Mouse (Mus musculus) thymus, postnatal 36 days (tissue): Measurements from ENCODE around the gene Depdc1b.

Experiments used
- DNase-seq, 2 experiments: peaks; one replicate each; pipeline ENCODE4 v3.0.0; 2022; ENCODE audit warnings: mixed read lengths in 2 of 2

Gene Depdc1b

DNA sequence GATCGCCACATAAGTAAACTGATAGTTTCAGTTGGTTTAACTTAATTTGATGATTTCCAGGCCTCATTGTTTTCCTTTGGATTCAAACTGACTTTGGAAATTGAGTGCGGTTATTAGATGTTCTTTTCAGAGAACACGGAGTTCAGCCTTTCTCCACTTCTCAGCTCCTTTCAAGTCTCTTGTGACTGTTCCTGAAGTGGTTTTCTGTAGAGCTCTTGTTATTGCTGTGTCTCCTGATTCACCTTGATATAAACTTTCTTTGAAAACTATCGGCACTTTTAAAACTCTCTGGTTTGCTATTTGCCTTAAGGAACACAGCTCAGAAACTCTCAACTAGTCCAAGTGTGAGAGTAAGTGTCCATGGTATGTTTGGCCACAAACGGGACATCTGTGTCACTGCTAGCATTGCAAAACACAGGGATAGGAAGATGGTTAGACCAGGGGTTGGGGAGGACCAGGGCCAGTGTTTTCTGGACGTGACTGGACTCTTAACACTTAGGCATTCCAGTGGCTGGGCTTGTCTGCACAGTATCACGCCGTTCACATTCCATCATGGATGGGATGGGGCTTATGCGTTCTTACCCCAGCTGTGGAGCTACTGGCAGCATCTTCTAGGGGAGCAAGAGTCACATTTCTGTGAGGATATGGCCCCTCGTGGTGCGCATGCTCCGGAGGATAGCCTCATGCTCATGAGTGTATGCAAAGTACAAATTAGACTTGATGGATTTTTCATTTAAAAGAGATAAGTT is 38.8 kb downstream of the Depdc1b start:
- no peak for DNase-seq

DNA sequence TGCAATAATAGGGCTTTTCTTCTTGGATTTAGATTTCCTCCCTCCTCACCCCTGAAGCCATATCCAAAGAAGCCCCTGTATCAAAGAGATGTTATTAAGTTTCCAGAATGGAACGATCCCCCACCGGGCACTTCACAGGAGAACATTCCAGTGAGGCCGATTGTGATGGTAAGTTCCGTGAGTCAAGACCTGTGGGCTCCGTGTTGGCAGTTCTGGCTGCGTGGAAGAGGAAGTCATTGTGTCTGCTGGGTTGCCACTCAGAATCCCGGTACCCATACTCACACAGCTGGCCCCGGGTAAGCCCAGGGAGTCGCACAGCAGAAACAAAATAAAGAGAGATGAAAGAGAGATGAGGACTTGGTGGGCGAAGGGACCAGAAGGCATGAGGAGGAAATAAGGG is 41.2 kb downstream of the Depdc1b start:
- DNase-seq, result no peak

DNA sequence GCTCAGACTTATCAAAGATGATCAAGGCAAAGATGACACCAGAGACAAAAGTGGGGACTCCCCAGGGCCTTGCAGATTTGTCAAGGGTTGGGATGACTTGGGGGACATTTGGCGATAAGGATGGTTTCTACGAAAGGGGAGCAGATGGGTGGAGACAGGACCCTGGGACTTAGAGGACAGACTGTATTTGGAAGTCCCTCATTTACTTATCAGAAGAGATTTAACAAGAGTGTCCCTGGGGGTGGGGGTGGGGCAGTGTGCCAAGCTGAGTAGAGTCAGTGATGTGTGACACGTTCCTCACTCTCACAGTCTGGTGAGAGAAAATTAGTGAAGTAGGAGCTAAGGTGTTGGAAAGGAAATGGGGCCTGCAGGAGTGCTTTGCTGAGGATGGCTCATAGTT is 42.1 kb downstream of the Depdc1b start:
- DNase-seq, result no peak

DNA sequence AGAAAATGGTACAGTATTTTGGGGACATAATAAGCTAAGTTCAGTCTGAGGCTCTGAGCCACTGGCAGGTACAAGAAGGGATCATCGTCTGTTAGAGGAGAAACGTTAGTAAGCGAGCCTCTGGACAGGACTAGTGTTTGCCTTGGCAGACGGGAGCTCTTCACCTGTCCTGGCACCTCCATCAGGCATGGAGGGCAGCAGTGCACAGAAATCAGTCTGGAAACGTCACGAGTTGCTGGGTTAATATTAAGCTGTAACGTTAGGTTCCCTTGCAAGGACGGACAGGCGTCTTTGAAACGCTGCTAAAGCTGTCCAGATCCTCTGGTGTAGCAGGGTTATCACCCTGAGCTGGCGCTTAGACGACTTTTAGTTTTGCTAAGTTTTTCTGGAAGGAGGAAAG is 51.4 kb downstream of the Depdc1b start:
- DNase-seq, result no peak

DNA sequence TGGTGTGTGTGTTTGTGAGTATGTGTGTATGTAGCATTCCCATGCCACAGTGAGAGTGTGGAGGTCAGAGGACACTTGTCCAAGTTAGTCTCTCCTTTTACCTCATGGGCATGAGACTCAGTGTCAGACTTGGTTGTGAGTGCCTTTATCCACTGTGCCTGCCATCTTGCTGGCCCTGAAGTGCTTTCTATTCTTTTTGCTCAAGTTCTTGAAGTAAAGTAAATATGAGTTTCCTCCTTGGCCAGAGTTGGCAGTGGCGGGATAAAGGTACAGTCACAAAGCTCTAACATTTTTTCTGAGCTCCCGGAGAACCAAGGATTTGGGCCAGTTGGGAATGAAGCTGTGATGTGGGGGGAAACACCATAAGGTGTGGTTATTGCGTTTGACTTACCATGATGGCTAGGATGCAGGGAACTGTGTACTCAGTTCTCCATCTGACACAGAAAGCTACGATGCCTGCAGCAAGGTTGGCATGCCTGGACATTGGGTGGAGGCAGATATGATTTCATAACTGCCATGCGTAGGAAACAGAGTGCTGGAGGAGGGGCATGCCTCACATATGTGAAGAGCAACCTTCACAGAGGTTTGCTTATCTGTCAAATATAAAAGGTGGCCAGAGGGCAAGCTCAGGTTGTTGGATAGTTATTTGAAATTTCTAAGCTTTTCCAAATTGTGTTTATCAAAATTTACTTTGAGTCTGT is 54.3 kb downstream of the Depdc1b start:
- no peak for DNase-seq

DNA sequence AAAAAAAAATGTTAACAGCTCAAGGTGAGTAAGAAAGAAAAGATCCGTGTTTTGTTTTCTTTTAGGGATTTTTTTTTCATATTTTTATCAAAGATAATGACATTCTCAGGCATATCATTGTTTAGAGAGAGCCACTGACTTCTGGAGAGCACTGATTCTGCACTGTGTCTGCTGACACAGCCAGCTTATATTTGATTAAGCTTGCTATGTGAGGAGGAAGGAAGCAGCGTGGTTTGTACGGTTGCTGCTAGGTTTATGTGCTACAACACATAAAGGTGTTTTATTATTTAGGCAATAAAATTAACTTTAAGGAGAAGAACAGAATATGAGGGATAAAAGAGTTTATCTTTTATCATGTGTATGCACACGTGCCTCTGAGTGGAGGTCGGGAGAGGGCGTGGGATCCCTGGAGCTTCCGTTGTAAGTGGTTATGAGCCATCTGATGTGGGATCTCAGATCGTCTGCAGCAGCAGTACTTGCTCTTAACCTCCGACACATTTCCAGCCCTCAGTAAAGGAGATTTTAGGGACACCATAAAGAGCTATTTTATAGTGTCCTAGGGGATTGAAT is 55.3 kb downstream of the Depdc1b start:
- no peak for DNase-seq

DNA sequence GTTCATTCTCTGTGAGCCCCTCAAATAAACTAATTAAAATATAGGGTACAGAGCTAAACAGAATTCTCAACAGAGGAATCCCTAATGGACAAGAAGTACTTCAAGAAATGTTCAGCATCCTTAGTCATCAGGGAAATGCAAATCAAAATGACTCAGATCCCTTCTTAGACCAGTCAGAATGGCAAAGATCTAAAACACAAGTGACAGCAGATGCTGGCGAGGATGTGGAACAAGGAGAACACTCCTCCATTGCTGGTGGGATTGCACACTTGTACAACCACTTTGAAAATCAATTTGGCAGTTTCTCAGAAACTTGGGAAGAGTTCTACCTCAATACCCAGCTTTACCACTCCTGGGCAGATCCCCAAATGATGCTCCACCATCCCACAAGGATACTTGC is 57.1 kb downstream of the Depdc1b start:
- DNase-seq, result no peak

DNA sequence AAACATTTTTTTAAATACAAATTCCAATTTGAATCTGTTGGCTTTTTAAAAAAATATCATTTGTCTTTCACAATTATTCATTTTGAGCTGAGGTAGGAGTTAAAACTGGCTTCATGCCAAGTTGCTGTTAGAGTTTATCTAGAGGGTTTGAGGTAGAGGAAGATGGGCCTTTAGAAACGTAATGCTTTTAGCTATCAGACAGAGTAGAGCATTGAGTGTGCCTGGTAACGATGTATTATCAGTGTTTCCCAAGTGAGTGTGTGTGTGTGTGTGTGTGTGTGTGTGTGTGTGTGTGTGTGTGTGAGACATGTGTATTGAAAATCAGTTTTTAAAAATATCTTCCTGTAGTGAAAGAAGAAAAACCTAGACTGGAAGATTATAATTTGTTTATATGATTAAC is 60.5 kb downstream of the Depdc1b start:
- no peak for DNase-seq

DNA sequence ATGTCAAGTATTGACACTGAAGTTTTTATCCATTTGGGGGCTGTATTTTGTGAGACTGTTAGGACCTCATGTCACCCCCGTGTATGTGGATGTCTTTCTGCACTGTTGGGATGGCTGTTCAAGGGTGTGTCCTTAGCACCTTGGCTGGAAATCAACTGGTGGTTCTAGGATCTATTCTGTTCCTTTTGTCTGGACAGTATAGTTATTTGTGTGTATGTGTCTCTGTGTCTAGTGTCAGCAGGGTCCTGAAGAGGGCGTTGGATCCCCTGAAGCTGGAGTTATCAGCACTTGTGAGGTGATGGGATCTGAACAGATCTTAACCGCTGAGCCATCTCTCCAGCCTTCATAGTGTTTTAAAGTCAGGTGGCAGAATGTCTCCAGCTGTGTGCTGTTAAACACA is 65.0 kb downstream of the Depdc1b start:
- no peak for DNase-seq

DNA sequence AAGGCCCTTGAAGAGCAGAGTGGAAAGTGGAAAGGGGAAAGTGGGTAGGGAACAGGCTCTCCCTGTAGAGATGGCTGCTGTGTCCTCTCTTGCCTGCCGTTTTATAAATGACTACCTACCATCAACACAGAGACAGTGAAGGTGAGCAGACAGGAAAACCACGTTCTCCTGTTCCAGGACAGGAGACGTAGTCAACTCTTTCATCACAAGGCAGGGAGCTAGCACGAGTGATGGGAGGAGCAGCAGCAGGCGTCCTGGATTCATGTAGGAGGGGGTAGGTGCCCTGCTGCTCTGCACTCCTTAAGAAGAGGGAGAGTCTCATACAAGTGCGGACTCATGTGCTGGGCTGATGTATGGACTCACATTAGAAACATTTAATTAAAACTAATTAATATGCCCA is 66.9 kb downstream of the Depdc1b start:
- DNase-seq, result no peak

DNA sequence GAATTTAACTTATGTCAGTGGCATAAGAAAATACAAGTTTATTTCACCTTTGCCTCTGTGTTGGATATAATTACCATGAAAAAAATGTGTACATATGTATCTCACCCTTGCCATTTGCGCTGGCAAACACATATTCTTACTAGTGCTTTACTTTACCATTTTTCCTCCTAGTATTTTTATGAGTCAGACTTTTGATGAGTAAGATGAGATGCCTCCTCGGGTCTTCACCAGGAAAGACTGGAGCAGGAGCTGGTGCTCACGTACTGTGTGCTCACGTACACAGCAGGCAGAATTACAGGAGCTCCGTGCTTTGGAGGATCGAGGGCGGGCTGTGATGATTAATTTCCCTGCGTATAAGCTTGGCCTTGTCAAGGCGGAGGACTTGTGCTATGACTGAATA is 69.9 kb downstream of the Depdc1b start:
- DNase-seq, result no peak

DNA sequence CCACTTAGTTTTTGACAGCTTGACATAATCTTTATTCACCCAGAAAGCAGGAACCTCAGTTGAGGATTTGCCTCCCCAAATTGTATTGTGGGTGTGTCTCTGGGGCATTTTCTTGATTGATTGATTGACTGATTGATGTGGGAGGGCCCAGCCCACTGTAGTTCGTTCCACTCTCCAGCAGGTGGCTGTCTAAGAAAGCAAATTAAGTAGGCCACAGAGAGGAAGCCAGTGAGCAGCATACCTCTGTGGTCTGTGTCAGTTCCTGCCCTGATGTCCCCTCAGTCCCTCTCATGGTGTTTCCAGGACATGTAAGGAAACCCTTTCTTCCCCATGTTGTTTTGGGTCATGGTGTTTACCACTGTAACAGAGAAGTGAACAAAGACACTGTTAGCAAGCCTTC is 74.4 kb downstream of the Depdc1b start:
- DNase-seq, result peak; percentile 24 to 32

DNA sequence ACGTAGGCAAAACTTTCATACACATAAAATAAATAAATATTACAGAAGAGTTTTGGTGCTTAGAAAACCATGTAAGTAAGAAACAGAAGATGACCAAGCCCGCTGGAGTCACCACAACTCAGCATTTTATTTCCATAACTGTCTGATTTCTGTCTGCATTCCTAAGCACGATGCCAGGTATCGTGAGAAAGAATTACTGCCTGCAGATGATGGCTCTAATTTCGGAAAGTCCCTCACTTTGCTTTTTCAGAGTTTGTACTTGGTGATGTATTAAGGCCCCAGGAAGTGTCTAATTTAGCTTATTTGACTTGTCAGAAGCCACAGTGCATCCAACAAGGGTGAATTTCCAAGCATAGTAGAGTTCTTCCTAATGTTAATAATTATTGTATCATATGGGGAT is 87.1 kb downstream of the Depdc1b start:
- DNase-seq, result no peak

DNA sequence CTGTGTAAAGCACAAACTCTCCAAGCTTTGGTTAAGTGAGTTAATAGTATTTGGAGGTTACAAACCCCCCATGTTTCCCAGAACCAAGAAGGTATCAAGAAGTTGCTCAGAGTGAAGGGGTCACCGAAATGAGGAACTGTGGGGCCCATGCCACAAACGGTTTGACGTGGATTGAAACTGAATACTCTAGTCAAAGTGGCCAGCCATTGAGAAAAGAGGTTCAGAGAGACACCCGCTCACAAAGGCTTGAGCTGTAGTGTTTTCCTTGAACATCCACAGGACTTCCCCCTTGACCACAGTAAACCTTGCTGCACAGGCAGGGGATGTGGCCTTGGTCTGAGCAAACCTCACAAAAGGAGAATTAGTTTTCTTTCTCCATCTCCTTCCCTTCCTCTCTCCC is 88.2 kb downstream of the Depdc1b start:
- DNase-seq, result no peak

DNA sequence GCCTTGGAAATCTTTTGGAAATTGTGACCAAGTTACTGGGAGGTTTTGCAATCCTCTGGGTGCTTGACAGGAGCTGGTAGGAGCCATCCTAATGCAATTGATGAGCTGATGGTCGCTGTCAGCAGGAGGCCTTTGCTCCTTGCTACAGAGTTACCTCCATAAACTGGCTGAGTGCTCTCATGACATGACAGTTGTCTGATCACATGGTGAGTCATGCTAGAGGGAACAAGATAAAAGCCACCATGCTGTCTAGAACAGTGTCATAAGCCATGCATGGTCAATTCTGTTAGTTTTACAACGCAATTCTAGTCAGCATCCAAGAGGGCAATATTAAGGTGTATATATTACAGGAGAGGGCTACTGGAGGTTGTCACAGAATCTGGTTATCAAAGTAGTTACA is 99.3 kb downstream of the Depdc1b start:
- DNase-seq, result no peak

DNA sequence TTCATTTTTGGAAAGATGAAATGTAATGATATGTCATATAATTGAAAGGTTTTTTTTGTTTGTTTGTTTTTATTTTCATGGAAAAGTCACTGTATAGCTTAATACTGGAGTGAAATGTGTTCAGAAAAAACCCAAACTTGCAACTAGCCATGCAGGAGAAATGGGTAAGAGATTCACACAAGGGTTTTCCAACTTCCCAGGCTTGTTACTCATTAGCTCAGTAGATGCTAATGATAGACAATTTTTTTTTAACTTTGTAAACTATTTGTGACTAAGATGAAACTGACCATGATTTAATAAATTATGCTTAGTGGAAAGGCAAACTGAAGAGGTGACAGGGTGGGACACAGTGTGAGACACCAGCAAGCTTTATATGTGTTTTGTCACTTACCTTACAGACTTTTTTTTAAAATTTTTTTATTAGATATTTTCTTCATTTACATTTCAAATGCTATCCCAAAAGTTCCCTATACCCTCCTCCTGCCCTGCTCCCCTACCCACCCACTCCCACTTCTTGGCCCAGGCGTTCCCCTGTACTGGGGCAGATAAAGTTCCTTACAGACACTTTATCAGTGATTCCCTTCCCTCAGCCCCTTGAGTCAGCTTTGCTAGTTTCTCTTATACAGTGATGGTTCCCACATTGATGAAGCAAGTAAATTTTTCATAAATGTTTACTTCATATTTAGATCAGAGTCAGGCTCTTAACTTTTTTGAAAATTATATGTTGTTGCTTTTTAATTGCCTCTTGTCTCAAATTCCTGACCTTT is 102.8 kb downstream of the Depdc1b start:
- no peak for DNase-seq

DNA sequence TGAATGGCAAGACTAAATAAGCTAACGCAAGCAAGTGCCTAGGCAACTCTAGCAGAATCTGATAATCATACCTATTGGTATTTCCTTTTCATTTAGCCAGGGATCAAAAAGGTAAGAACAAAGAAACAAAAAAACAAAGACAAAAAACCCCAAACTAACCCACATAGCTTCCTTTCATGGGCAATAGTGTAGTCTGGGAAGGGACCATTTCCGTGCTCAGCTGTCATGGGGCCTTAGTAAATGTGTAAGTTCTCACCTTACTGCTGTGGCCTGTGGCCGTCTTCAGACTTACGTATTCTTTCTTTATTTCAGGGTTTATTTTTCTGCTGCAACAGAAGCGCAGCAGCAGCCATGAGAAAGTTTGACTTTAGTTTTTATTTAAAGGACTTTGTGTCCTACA is 110.2 kb downstream of the Depdc1b start:
- DNase-seq, result no peak

DNA sequence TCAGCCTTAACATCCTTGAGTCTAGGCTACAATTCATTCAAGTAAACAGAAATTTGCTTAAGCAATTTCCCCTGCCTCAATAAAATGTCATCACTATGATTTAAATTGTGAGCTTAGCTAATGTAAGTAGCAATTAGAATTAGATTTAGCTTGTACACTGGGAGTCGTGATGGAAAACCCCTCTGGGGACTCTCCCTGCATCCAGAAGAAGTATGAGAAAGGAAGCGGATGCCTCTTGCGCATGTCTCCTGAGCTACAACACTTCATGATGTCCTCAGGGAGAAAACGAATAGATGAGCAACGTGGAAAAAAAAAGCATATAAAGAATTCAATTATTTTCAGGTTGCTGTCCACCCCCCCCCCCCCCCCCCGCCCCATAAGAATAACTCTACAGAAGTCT is 112.7 kb downstream of the Depdc1b start:
- no peak for DNase-seq

DNA sequence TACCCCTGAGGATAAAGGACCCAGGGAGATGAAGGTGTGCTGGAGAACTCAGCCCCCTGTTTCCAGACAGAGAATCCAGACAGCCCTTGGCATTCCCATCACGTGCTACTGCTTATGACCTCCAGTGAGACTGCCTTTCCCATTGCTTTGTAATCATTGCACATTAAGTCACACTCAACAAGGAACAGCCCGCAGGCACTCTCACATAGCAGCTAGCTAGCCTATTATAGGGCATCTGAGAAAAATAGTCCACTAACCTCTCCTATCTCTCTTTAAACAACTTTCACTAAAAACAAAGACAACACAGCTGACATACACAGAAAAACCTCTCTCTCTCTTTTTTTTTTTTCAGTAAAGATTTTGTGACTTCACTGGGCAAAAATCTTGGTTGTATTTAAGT is 113.5 kb downstream of the Depdc1b start:
- DNase-seq, result no peak

DNA sequence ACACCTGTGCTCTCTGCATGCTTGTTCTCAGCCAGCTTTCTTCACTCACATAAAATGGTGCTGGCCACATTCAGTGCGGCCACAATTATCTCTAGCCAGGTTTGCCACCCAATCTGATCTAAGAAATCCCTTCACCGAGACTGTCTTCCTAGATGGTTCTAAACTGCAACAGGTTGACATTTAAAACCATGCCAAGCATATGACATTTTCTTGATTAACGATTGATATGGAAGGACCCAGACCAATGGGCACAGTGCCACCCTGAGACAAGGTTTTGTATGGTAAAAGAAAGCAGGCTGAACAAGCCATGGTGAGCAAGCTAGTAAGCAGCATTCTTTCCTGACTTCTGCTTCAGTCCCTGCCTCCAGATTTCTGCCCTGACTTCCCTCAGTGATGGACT is 115.6 kb downstream of the Depdc1b start:
- DNase-seq, result no peak

DNA sequence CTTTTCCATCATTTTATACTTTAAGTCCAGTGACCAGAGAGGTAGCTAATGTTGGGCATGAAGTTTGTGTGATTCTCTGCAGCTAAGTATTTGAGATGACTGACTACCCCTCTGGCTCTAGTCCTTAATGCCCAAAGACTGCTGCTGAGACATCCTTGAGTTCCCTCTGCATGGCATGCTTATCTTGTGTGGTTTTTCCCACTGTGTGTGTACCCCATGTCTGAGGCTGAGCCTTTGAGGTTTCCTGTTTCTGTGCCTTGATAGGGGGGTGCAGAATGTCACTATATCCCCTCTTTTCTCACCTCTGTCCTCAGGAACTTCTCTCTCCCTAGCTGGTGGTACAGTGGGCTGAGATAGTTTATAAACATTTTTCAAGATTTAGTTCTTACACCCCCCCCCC is 119.6 kb downstream of the Depdc1b start:
- DNase-seq, result no peak

DNA sequence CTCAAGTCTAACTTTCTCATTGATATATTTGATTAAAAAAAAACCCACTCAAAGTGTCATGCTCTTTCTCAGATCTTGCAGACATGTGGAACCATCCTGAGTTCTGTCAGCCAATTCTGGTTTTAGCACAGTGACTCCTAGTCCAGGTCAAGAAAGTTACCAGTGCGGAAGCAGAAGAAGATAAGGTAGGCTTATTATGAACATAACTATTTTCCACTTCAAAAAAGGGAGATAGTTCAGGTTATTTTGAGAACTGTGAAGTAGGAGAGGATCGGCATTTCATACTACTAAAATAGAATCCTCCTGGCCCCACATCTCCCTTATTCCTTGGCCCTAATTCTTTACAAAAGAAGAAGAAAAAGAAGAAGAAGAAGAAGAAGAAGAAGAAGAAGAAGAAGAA is 121.3 kb downstream of the Depdc1b start:
- DNase-seq, result no peak

DNA sequence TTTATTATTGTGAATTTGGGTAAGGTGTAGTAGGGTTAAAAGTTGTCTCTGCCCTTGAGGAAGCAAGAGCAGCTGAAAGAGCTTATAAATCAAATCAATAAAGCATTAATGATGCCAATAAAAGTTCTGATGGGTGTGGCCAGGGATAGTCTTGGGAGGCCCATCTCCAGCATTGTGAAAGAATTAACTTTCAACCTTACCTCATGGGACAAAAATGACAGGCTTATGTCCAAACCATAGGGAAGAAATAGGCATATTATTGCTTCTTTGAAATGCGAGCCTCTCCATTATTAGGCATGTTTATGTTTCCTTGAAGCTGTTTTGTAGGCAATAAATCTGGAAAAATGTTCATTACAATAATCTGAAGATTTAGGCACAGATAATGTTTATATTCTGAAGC is 122.9 kb downstream of the Depdc1b start:
- no peak for DNase-seq
